Comparison of ENCODE assay signal across 14 mouse cellular contexts in genomic region chr14:26805500-26805899, GRCm38 (mm10).
"Had no signal": no experiment of that assay in that cellular context is flagged by ENCODE, and none has a peak within 500 bp of the region (broad histone marks: within the 10 kb centered on the region; RNA-seq: fewer than 3 reads in every experiment).

No protein-coding gene starts in this region.

- H3K4me3 ChIP-seq: layer of hippocampus, adult 2 months; limb, embryonic 13.5 days; midbrain, embryonic 10.5 days; midbrain, embryonic 15.5 days; neural tube, embryonic 13.5 days had no signal

- H3K27me3 ChIP-seq: limb, embryonic 13.5 days; midbrain, embryonic 15.5 days; neural tube, embryonic 13.5 days had no signal

- ATAC-seq: intestine, postnatal 0 days; midbrain, embryonic 15.5 days had no signal

- DNase-seq: kidney, adult 9 months; kidney, postnatal 10 days; left cerebral cortex, postnatal 4 days; lung, postnatal 14 days; retina, postnatal 1 day; right cerebral cortex, postnatal 4 days; thymus, postnatal 14 days had no signal

- H3K9ac ChIP-seq: limb, embryonic 13.5 days; liver, embryonic 14.5 days; midbrain, embryonic 15.5 days; neural tube, embryonic 13.5 days had no signal

- H3K9me3 ChIP-seq: limb, embryonic 13.5 days; midbrain, embryonic 10.5 days; midbrain, embryonic 15.5 days; neural tube, embryonic 13.5 days had no signal

- H3K36me3 ChIP-seq: limb, embryonic 13.5 days; midbrain, embryonic 10.5 days; midbrain, embryonic 15.5 days; neural tube, embryonic 13.5 days had no signal

- H3K4me1 ChIP-seq: limb, embryonic 13.5 days; midbrain, embryonic 10.5 days; midbrain, embryonic 15.5 days; neural tube, embryonic 13.5 days had no signal

- H3K27ac ChIP-seq: layer of hippocampus, adult 2 months; limb, embryonic 13.5 days; liver, embryonic 14.5 days; midbrain, embryonic 10.5 days; midbrain, embryonic 15.5 days; neural tube, embryonic 13.5 days had no signal

- H3K4me2 ChIP-seq: limb, embryonic 13.5 days; midbrain, embryonic 15.5 days; neural tube, embryonic 13.5 days had no signal
